Mouse (Mus musculus): ENCODE results near the gene Gm20865. TPM values are rescaled to one million over a fixed set of nuclear protein-coding genes. Genes with fewer than 3 reads are reported as not detected.
"Not testable (repeated sequence)": the region's sequence is repeated elsewhere in the genome, so short reads cannot be mapped to it uniquely, and the experiment has no call there.

Gene Gm20865
- total RNA-seq (2014; rRNA removed) (not detected in 2 replicates), polyA plus RNA-seq (2015; fragmentation: Nextera tagmentation; extraction: Ambion mirVana) (not detected in 2 replicates)

GRCm38 (mm10) chrY:21241275-21241674, at the start of gene Gm20865:
TSS of gene Gm20865 (plus strand) at chrY:21241575.
- not testable (repeated sequence) for H3K9ac ChIP-seq; ATAC-seq; H3K4me3 ChIP-seq (ENCODE audit: low read depth, low read length); H3K36me3 ChIP-seq (ENCODE audit: insufficient read depth); H3K9me3 ChIP-seq (ENCODE audit: low read length); H3K27ac ChIP-seq (ENCODE audit: low read depth, low read length); DNase-seq; H3K27me3 ChIP-seq (ENCODE audit: insufficient read depth, low read length); H3K4me2 ChIP-seq (ENCODE audit: low read depth); H3K4me1 ChIP-seq (ENCODE audit: insufficient read depth)
- no CpG with 5 or more reads among the region's 3 CpGs for WGBS

Other genes with a start within 250 kb of the Gm20865 start
- not detected in 2 replicates for gene Gm29866, start 247.9 kb upstream of the Gm20865 start, total RNA-seq (2014; rRNA removed)
- not detected in 2 replicates for gene Gm29866, start 247.9 kb upstream of the Gm20865 start, polyA plus RNA-seq (2015; fragmentation: Nextera tagmentation; extraction: Ambion mirVana)
- gene Gm20909, start 77.0 kb upstream of the Gm20865 start, total RNA-seq (2014; rRNA removed): not detected in 2 replicates
- not detected in 2 replicates for gene Gm20909, start 77.0 kb upstream of the Gm20865 start, polyA plus RNA-seq (2015; fragmentation: Nextera tagmentation; extraction: Ambion mirVana)